Mouse (Mus musculus): ENCODE data around the gene Crygn. TPM values are rescaled to one million over a fixed set of nuclear protein-coding genes. Genes with fewer than 3 reads are reported as not detected.

The Crygn gene
- polyA plus RNA-seq, 1 experiment from 2014 or later, result not detected

DNA sequence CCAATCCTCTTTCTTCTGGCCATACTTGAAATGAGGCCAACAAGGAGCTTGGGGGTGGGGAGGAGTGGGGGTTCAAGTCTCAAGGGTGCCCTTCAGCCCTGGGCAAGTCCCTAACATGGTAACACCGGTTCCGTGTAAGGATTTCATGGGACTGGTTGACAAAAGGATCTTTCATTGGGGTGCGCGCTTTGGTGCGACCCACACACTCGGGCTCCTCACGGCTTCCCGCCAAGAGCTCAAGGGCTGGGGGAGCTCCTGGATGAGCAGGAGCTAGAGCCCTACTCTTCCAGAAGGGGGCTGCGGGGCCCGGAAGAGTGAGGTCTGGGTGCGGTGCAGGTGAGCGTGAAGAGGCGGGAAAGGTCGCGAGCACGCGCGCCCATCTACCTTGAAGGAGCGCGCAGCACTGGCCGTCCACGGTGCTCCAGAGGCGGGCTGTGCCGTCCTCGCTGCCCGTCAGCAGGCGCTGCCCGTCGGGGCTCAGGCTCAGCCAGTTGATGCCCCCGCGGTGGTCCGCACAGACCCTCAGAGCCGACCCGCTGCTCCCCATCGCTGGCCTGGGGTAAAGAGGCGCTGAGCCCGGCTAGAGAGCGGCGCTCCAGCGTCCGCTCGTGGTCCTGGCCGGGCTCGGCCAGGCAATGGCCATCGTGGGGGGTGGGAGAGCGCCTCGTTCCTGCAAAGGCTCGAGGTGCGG lies 27.9 kb downstream of the Crygn start:
- Histone ChIP-seq H3K4me3 (replicated peaks) (peak overlapping the region; percentile 40), H3K27me3 (peaks cover 49% of the 10 kb centered on the region), H3K36me3 (replicated peaks) (no peaks in the 10 kb centered on the region), H3K4me2 (peak overlapping the region; percentile 50), H3K27ac (replicated peaks) (no peak overlapping the region), H3K9ac (no peak overlapping the region), H3K9me3 (replicated peaks) (no peaks in the 10 kb centered on the region), H3K4me1 (replicated peaks) (peaks cover 21% of the 10 kb centered on the region; the same call in 1 of the 2 replicates)
- ATAC-seq (ENCODE audit: insufficient read depth), result no peak
- 4% methylated on average over 49 of the region's 49 CpGs for WGBS (ENCODE audit: insufficient replicate concordance)

DNA sequence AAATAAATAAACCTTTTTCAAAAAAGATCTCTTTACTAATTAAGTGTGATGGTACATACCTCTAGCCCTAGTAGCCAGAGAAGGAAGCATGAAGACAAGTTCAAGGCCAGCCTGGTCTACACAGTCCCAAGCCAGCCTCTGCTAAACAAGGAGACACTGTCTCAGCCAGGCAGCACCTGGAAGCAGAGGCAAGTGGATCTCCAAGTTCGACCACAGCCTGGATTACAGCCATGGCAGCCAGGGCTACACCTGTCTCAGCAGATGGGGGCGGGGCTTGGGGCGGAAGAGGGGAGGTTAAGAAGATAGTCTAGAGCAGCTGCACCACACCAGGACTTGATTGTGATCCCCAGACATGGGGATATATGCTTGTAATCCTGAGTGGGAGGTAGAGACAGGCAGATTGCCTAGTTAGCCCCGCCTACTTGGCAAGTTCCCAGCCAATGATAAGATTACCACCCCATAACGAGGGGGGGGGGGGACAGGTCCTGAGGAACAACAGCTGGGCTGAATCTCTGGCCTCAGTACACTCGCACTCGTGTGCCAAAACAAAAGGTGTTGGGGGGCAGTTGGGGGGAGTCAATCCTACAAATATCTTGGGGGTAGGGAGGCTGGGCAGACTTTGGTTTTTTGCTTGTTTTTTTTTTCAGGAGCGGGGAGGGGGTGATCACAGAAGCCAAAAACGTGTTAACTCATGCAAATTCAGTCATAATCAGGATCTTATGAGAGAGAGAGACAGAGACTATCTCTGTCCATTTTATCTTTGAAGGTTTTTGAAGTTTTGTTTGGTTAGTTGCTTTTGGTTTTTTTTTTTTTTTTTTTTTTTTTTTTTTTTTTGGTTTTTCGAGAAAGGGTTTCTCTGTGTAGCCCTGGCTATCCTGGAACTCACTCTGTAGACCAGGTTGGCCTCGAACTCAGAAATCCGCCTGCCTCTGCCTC lies 30.6 kb downstream of the Crygn start:
- Histone ChIP-seq H3K27me3 (peaks cover 44% of the 10 kb centered on the region), H3K4me2 (no peak overlapping the region), H3K9ac (no peak overlapping the region), H3K36me3 (replicated peaks) (no peaks in the 10 kb centered on the region), H3K9me3 (replicated peaks) (no peaks in the 10 kb centered on the region), H3K4me3 (replicated peaks) (no peak overlapping the region), H3K4me1 (replicated peaks) (peaks cover 8% of the 10 kb centered on the region; the same call in 1 of the 2 replicates), H3K27ac (replicated peaks) (no peak overlapping the region)
- ATAC-seq (ENCODE audit: insufficient read depth), result no peak
- WGBS (ENCODE audit: insufficient replicate concordance), result 47% methylated on average over 12 of the region's 12 CpGs

DNA sequence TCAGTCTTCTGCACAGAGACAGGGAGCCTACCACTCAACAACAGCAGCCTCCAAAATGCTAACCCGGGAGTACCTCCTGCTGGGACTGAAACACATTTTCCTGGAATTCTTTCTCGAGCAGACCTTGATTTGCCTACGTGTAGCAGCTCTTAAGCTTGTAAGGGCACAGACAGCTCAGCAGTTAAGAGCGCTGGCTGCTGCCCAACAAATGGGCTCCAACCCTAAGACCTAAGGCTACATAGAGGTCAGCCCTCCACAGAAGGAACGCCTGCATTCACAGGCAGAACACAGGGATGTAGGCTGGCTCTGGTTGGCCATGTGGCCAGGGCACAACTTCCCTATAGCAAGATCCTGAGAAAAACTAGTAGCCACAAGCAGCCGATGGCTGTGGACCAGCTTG lies 31.9 kb downstream of the Crygn start:
- Histone ChIP-seq H3K27ac (replicated peaks) (no peak overlapping the region), H3K4me2 (no peak overlapping the region), H3K9me3 (replicated peaks) (no peaks in the 10 kb centered on the region), H3K4me1 (replicated peaks) (peaks cover 6% of the 10 kb centered on the region; the same call in 1 of the 2 replicates), H3K4me3 (replicated peaks) (no peak overlapping the region), H3K9ac (no peak overlapping the region), H3K27me3 (peaks cover 31% of the 10 kb centered on the region), H3K36me3 (replicated peaks) (no peaks in the 10 kb centered on the region)
- WGBS (ENCODE audit: insufficient replicate concordance), result 60% methylated on average over 6 of the region's 6 CpGs
- no peak for ATAC-seq (ENCODE audit: insufficient read depth)

DNA sequence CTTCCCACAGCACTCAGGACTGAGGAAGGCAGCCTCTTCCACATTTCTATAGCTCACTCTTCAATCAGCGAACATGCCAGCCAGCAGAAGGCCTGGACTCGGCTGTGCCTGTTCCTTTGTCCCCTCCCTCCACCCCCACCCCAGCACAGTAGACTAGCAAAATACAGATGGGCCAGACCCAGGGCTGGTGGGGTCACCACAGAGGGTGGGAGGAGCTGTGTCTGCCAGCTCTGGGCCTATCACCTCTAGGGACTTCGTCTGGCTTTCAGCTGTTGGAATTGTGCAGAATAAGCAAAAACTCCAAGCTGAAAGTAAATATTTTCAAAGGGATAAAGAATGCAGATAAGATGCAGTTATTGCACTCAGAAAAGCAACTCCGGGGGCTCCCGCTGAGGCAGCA lies 33.0 kb downstream of the Crygn start:
- no peak overlapping the region for H3K4me3 ChIP-seq (replicated peaks)
- H3K9ac ChIP-seq, result no peak overlapping the region
- no peaks in the 10 kb centered on the region; the same call in 1 of the 2 replicates for H3K4me1 ChIP-seq (replicated peaks)
- H3K4me2 ChIP-seq, result no peak overlapping the region
- peaks cover 20% of the 10 kb centered on the region for H3K27me3 ChIP-seq
- no peaks in the 10 kb centered on the region for H3K9me3 ChIP-seq (replicated peaks)
- ATAC-seq (ENCODE audit: insufficient read depth), result no peak
- H3K36me3 ChIP-seq (replicated peaks), result no peaks in the 10 kb centered on the region
- WGBS (ENCODE audit: insufficient replicate concordance), result 58% methylated on average over 5 of the region's 5 CpGs
- H3K27ac ChIP-seq (replicated peaks), result no peak overlapping the region

DNA sequence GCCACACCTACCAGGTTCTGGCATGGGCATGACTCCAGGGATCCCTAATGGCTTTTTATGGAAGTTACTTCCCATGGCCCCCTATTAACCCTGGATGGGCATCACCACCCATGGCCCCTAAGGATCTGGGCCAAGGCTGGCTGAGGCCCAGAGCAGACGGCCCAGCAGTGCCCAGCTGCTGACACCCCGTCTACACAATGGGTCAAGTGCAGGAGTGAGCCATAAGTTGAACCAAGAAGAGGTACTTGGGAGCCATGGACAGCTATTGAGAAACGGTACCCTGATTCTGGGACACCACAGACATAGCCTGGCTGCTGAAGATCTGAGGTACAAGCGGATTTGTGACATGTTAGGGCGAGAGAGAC lies 33.6 kb downstream of the Crygn start:
- Histone ChIP-seq H3K9me3 (replicated peaks) (no peaks in the 10 kb centered on the region), H3K4me2 (no peak overlapping the region), H3K27me3 (peaks cover 15% of the 10 kb centered on the region), H3K27ac (replicated peaks) (no peak overlapping the region), H3K9ac (no peak overlapping the region), H3K4me1 (replicated peaks) (no peaks in the 10 kb centered on the region), H3K36me3 (replicated peaks) (no peaks in the 10 kb centered on the region), H3K4me3 (replicated peaks) (no peak overlapping the region)
- WGBS (ENCODE audit: insufficient replicate concordance), result 61% methylated on average over 5 of the region's 5 CpGs
- no peak for ATAC-seq (ENCODE audit: insufficient read depth)

GRCm38 (mm10) chr5:24723527-24724269 lies 34.1 kb downstream of the Crygn start:
- 60% methylated on average over 11 of the region's 11 CpGs for WGBS (ENCODE audit: insufficient replicate concordance)
- H3K27ac ChIP-seq (replicated peaks), result no peak overlapping the region
- no peak overlapping the region for H3K4me3 ChIP-seq (replicated peaks)
- no peak overlapping the region for H3K9ac ChIP-seq
- H3K9me3 ChIP-seq (replicated peaks), result no peaks in the 10 kb centered on the region
- H3K27me3 ChIP-seq, result peaks cover 11% of the 10 kb centered on the region
- H3K4me2 ChIP-seq, result no peak overlapping the region
- H3K4me1 ChIP-seq (replicated peaks), result no peaks in the 10 kb centered on the region
- no peak for ATAC-seq (ENCODE audit: insufficient read depth)
- no peaks in the 10 kb centered on the region for H3K36me3 ChIP-seq (replicated peaks)

- Histone ChIP-seq H3K27me3 (no peaks in the 10 kb centered on the region), H3K9ac (no peak overlapping the region), H3K36me3 (replicated peaks) (no peaks in the 10 kb centered on the region), H3K4me3 (replicated peaks) (no peak overlapping the region), H3K4me2 (no peak overlapping the region), H3K9me3 (replicated peaks) (no peaks in the 10 kb centered on the region), H3K27ac (replicated peaks) (no peak overlapping the region), H3K4me1 (replicated peaks) (peaks cover 10% of the 10 kb centered on the region; the same call in 1 of the 2 replicates)
- no peak for ATAC-seq (ENCODE audit: insufficient read depth)
- 56% methylated on average over 3 of the region's 3 CpGs for WGBS (ENCODE audit: insufficient replicate concordance)
These were observed 38.0 kb downstream of the Crygn start for GRCm38 (mm10) chr5:24719852-24720251.

- 76% methylated on average over 6 of the region's 6 CpGs for WGBS (ENCODE audit: insufficient replicate concordance)
- Histone ChIP-seq H3K9me3 (replicated peaks) (no peaks in the 10 kb centered on the region), H3K4me2 (no peak overlapping the region), H3K4me1 (replicated peaks) (peaks cover 10% of the 10 kb centered on the region; the same call in 1 of the 2 replicates), H3K27ac (replicated peaks) (no peak overlapping the region), H3K9ac (no peak overlapping the region), H3K36me3 (replicated peaks) (no peaks in the 10 kb centered on the region), H3K4me3 (replicated peaks) (no peak overlapping the region), H3K27me3 (no peaks in the 10 kb centered on the region)
- no peak for ATAC-seq (ENCODE audit: insufficient read depth)
These were observed 39.7 kb downstream of the Crygn start for GRCm38 (mm10) chr5:24718076-24718475.

- ATAC-seq (ENCODE audit: insufficient read depth), result no peak
- no peak overlapping the region for H3K4me3 ChIP-seq (replicated peaks)
- H3K36me3 ChIP-seq (replicated peaks), result peaks cover 25% of the 10 kb centered on the region
- H3K4me1 ChIP-seq (replicated peaks), result peaks cover 10% of the 10 kb centered on the region
- WGBS (ENCODE audit: insufficient replicate concordance), result 72% methylated on average over 6 of the region's 6 CpGs
- no peak overlapping the region for H3K4me2 ChIP-seq
- no peaks in the 10 kb centered on the region for H3K9me3 ChIP-seq (replicated peaks)
- H3K27me3 ChIP-seq, result no peaks in the 10 kb centered on the region
- no peak overlapping the region for H3K9ac ChIP-seq
- no peak overlapping the region for H3K27ac ChIP-seq (replicated peaks)
These were observed 43.8 kb downstream of the Crygn start for GRCm38 (mm10) chr5:24713987-24714386.

- WGBS (ENCODE audit: insufficient replicate concordance), result 53% methylated on average over 2 of the region's 2 CpGs
- H3K27ac ChIP-seq (replicated peaks), result no peak overlapping the region
- peaks cover 9% of the 10 kb centered on the region for H3K4me1 ChIP-seq (replicated peaks)
- ATAC-seq (ENCODE audit: insufficient read depth), result no peak
- no peaks in the 10 kb centered on the region for H3K9me3 ChIP-seq (replicated peaks)
- H3K9ac ChIP-seq, result no peak overlapping the region
- H3K4me2 ChIP-seq, result no peak overlapping the region
- no peak overlapping the region for H3K4me3 ChIP-seq (replicated peaks)
- no peaks in the 10 kb centered on the region for H3K27me3 ChIP-seq
- peaks cover 32% of the 10 kb centered on the region for H3K36me3 ChIP-seq (replicated peaks)
These were observed 44.6 kb downstream of the Crygn start for GRCm38 (mm10) chr5:24713199-24713598.

DNA sequence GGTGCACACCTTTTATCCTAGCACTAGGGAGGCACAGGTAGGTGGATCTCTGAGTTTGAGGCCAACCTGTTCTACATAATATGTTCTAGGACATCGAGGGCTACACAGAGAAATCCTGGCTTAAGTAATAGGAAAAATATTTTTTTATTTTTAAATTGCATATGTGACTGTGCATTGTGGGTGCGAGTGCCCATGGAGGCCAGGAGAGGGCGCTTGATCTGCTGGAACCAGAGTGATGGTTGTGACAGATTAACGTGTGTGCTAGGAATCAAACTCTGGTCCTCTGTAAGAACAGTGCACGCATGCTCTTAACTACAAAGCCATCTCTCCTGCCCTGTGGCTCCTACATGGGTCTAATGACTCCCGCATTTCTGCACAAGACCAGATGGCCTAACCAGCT lies 46.2 kb downstream of the Crygn start:
- no peak overlapping the region for H3K4me3 ChIP-seq (replicated peaks)
- H3K27me3 ChIP-seq, result no peaks in the 10 kb centered on the region
- H3K9me3 ChIP-seq (replicated peaks), result no peaks in the 10 kb centered on the region
- no peaks in the 10 kb centered on the region; the same call in 1 of the 2 replicates for H3K4me1 ChIP-seq (replicated peaks)
- H3K36me3 ChIP-seq (replicated peaks), result peaks cover 48% of the 10 kb centered on the region
- 78% methylated on average over 6 of the region's 6 CpGs for WGBS (ENCODE audit: insufficient replicate concordance)
- no peak overlapping the region for H3K27ac ChIP-seq (replicated peaks)
- H3K9ac ChIP-seq, result no peak overlapping the region
- no peak for ATAC-seq (ENCODE audit: insufficient read depth)
- H3K4me2 ChIP-seq, result no peak overlapping the region

Measured in liver, embryonic 15.5 days (tissue).